16 mouse cellular contexts compared by ENCODE assay signal in genomic region chr14:117520706-117521105, GRCm38 (mm10).
A peak's percentile ranks its signal among the peaks of the same experiment; 100 is the strongest.
DNase-seq lines count a peak whose midpoint lies in the region; TF ChIP-seq lines count a peak whose summit lies in the region.
"Had no signal": no experiment of that assay in that cellular context is flagged by ENCODE, and none has a peak within 500 bp of the region (broad histone marks: within the 10 kb centered on the region; RNA-seq: fewer than 3 reads in every experiment).

No protein-coding gene starts in this region.

- TF ChIP-seq CTCF in embryonic fibroblast, embryonic 13.5 days (IDR thresholded peaks at IDR 0.05; ENCODE audit: borderline replicate concordance, insufficient read depth, low read length), result no peak

- H3K4me1 ChIP-seq in embryonic fibroblast, embryonic 13.5 days (ENCODE audit: control insufficient read depth, insufficient read depth, low read length), result peaks cover 7% of the 10 kb centered on the region; the same call in 1 of the 2 replicates
- H3K4me1 ChIP-seq: forebrain, embryonic 13.5 days; heart, embryonic 12.5 days; hindbrain, embryonic 10.5 days had no signal

- DNase-seq in kidney, adult 18-20 months, result peak; percentile 5
- no peak for DNase-seq in kidney, postnatal 10 days
- peak; percentile 88 for DNase-seq in kidney, adult 9 months
- peak; percentile 22 to 71 for DNase-seq in kidney, postnatal 36 days
- no peak for DNase-seq in spleen, postnatal 4 days (ENCODE audit: low spot score in 2 of 2)
- DNase-seq: adrenal gland, postnatal 14 days; cerebellum, adult 11-12 months; cerebellum, adult 9-11 months; cerebellum, postnatal 36 days; forebrain, postnatal 0 days; gastrocnemius, postnatal 14 days had no signal

- TF ChIP-seq POLR2A in embryonic fibroblast, embryonic 13.5 days (IDR thresholded peaks at IDR 0.05; ENCODE audit: low read depth, low read length), result no peak

- H3K4me3 ChIP-seq in embryonic fibroblast, embryonic 13.5 days (ENCODE audit: insufficient read depth, low read length), result no peak overlapping the region
- H3K4me3 ChIP-seq: embryonic facial prominence, embryonic 13.5 days; forebrain, embryonic 13.5 days; heart, embryonic 12.5 days; hindbrain, embryonic 10.5 days had no signal

- peak overlapping the region; percentile 94 for H3K27ac ChIP-seq in embryonic fibroblast, embryonic 13.5 days (ENCODE audit: insufficient read depth, low read length)
- H3K27ac ChIP-seq: embryonic facial prominence, embryonic 13.5 days; forebrain, embryonic 13.5 days; hindbrain, embryonic 10.5 days had no signal

Comparison
In these comparisons a context has a peak if more than half of its experiments do, and no peak if none do; other contexts are left out.
1. DNase-seq: peak in kidney, adult 18-20 months (single experiment), kidney, adult 9 months (single experiment) and kidney, postnatal 36 days (2 of 2); none in kidney, postnatal 10 days (single experiment) and spleen, postnatal 4 days (0 of 2).